Mouse (Mus musculus): ENCODE data around the gene Snai1. TPM values are rescaled to one million over a fixed set of nuclear protein-coding genes. Genes with fewer than 3 reads are reported as not detected.

The Snai1 gene
- polyA plus RNA-seq, 1 experiment from 2014 or later = 7.9 TPM

- ATAC-seq (ENCODE audit: low FRiP score) = no peak
- no peak overlapping the region for H3K4me3 ChIP-seq
- H3K4me2 ChIP-seq = no peak overlapping the region
- H3K4me1 ChIP-seq (replicated peaks) = peaks cover 5% of the 10 kb centered on the region
- H3K27ac ChIP-seq = no peak overlapping the region
- H3K9ac ChIP-seq = no peak overlapping the region
- H3K27me3 ChIP-seq = 0 out of 2 replicates have a peak, but pooled peaks cover 4% of the 10 kb centered on the region
- no peaks in the 10 kb centered on the region for H3K36me3 ChIP-seq
- no peaks in the 10 kb centered on the region for H3K9me3 ChIP-seq
- WGBS = 49% methylated on average over 5 of the region's 5 CpGs
Measured at GRCm38 (mm10) chr2:167578521-167578920, 40.5 kb downstream of the Snai1 start.

GRCm38 (mm10) chr2:167583161-167583952 is 45.4 kb downstream of the Snai1 start:
- H3K9me3 ChIP-seq = no peaks in the 10 kb centered on the region
- no peak for ATAC-seq (ENCODE audit: low FRiP score)
- H3K4me1 ChIP-seq (replicated peaks) = peaks cover 20% of the 10 kb centered on the region
- 42% methylated on average over 10 of the region's 10 CpGs for WGBS
- H3K9ac ChIP-seq = no peak overlapping the region
- H3K36me3 ChIP-seq = no peaks in the 10 kb centered on the region
- H3K27ac ChIP-seq = no peak overlapping the region
- no peaks in the 10 kb centered on the region for H3K27me3 ChIP-seq
- no peak overlapping the region for H3K4me3 ChIP-seq
- no peak overlapping the region for H3K4me2 ChIP-seq

- Histone ChIP-seq H3K4me1 (replicated peaks) (peaks cover 30% of the 10 kb centered on the region), H3K27ac (no peak overlapping the region), H3K9me3 (no peaks in the 10 kb centered on the region), H3K4me3 (no peak overlapping the region), H3K36me3 (no peaks in the 10 kb centered on the region), H3K4me2 (no peak overlapping the region), H3K9ac (no peak overlapping the region), H3K27me3 (no peaks in the 10 kb centered on the region; the same call in 1 of the 2 replicates)
- 78% methylated on average over 2 of the region's 2 CpGs for WGBS
- ATAC-seq (ENCODE audit: low FRiP score) = no peak
Measured at GRCm38 (mm10) chr2:167585273-167585672, 47.3 kb downstream of the Snai1 start.

- no peak overlapping the region for H3K9ac ChIP-seq
- no peak overlapping the region for H3K4me3 ChIP-seq
- WGBS = 23% methylated on average over 8 of the region's 8 CpGs
- ATAC-seq (ENCODE audit: low FRiP score) = no peak
- H3K27me3 ChIP-seq = no peaks in the 10 kb centered on the region; the same call in 1 of the 2 replicates
- H3K4me1 ChIP-seq (replicated peaks) = peaks cover 30% of the 10 kb centered on the region
- no peaks in the 10 kb centered on the region for H3K36me3 ChIP-seq
- no peak overlapping the region; the same call in 1 of the 2 replicates for H3K27ac ChIP-seq
- H3K9me3 ChIP-seq = no peaks in the 10 kb centered on the region
- no peak overlapping the region for H3K4me2 ChIP-seq
Measured at GRCm38 (mm10) chr2:167586041-167586440, 48.0 kb downstream of the Snai1 start.

GRCm38 (mm10) chr2:167586976-167587375 is 49.0 kb downstream of the Snai1 start:
- 25% methylated on average over 9 of the region's 9 CpGs for WGBS
- no peak overlapping the region for H3K4me3 ChIP-seq
- H3K4me2 ChIP-seq = no peak overlapping the region
- ATAC-seq (ENCODE audit: low FRiP score) = no peak
- no peak overlapping the region for H3K27ac ChIP-seq
- H3K4me1 ChIP-seq (replicated peaks) = peaks cover 30% of the 10 kb centered on the region
- H3K36me3 ChIP-seq = no peaks in the 10 kb centered on the region
- no peaks in the 10 kb centered on the region for H3K9me3 ChIP-seq
- H3K27me3 ChIP-seq = no peaks in the 10 kb centered on the region; the same call in 1 of the 2 replicates
- no peak overlapping the region for H3K9ac ChIP-seq

GRCm38 (mm10) chr2:167588774-167589577 is 51.0 kb downstream of the Snai1 start:
- no peak overlapping the region for H3K4me3 ChIP-seq

More at GRCm38 (mm10) chr2:167588774-167589577, 51.0 kb downstream of the Snai1 start:
- H3K4me1 ChIP-seq (replicated peaks) = peaks cover 21% of the 10 kb centered on the region; the same call in 1 of the 2 replicates
- WGBS = 10% methylated on average over 21 of the region's 21 CpGs
- 0 out of 2 replicates have a peak overlapping the region, but pooled peaks have one; percentile 46 for H3K27ac ChIP-seq
- peak overlapping the region; percentile 33 for H3K4me2 ChIP-seq
- no peak overlapping the region for H3K9ac ChIP-seq
- ATAC-seq (ENCODE audit: low FRiP score) = no peak
- no peaks in the 10 kb centered on the region for H3K9me3 ChIP-seq
- H3K36me3 ChIP-seq = no peaks in the 10 kb centered on the region
- H3K27me3 ChIP-seq = no peaks in the 10 kb centered on the region; the same call in 1 of the 2 replicates

Other genes with a start within 250 kb of the Snai1 start
- gene B4galt5, start 189.0 kb upstream of the Snai1 start, polyA plus RNA-seq (2015; fragmentation: Nextera tagmentation; extraction: Ambion mirVana) = 12.3 and 12.5 TPM in 2 replicates
- 21.2 and 22.7 TPM in 2 replicates for gene Slc9a8, start 116.5 kb upstream of the Snai1 start, polyA plus RNA-seq (2015; fragmentation: Nextera tagmentation; extraction: Ambion mirVana)
- 139 TPM in 2 replicates for gene Rnf114, start 45.5 kb upstream of the Snai1 start, polyA plus RNA-seq (2015; fragmentation: Nextera tagmentation; extraction: Ambion mirVana)
- 24.6 and 26.0 TPM in 2 replicates for gene Spata2, start 45.3 kb upstream of the Snai1 start, polyA plus RNA-seq (2015; fragmentation: Nextera tagmentation; extraction: Ambion mirVana)
- gene Ube2v1, start 93.9 kb downstream of the Snai1 start, polyA plus RNA-seq (2015; fragmentation: Nextera tagmentation; extraction: Ambion mirVana) = 310 and 311 TPM in 2 replicates
- gene Gm20431, start 123.3 kb downstream of the Snai1 start, polyA plus RNA-seq (2015; fragmentation: Nextera tagmentation; extraction: Ambion mirVana) = 10.0 and 11.0 TPM in 2 replicates
- gene Cebpb, start 150.7 kb downstream of the Snai1 start, polyA plus RNA-seq (2015; fragmentation: Nextera tagmentation; extraction: Ambion mirVana) = 0.60 and 0.88 TPM in 2 replicates
- gene Tmem189, start 151.6 kb downstream of the Snai1 start, polyA plus RNA-seq (2015; fragmentation: Nextera tagmentation; extraction: Ambion mirVana) = 30.8 and 33.5 TPM in 2 replicates

Data from hindbrain, embryonic 13.5 days (tissue).